Mouse (Mus musculus): Measurements from ENCODE around the gene Cox8a.

Gene Cox8a

DNA sequence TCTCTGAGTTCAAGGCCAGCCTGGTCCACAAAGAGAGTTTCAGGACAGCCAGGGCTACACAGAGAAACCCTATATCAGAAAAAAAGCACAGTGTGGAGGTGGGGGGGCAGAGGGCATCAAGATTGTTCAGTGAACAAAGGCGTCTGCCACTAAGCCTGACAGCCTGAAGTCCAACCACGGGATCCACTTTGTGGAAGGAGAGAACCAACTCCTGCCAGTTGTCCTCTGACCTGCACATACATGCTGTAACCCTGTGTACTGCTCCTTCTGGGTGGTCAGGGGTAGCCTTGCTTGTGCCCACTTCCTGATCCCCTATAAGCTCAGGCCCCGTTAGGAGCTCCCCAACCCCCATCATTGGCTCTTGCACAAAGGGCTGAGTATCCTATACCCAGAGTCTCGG, 32.4 kb downstream of the Cox8a start:
- DNase-seq (ENCODE audit: low spot score in 2 of 2), result no peak

DNA sequence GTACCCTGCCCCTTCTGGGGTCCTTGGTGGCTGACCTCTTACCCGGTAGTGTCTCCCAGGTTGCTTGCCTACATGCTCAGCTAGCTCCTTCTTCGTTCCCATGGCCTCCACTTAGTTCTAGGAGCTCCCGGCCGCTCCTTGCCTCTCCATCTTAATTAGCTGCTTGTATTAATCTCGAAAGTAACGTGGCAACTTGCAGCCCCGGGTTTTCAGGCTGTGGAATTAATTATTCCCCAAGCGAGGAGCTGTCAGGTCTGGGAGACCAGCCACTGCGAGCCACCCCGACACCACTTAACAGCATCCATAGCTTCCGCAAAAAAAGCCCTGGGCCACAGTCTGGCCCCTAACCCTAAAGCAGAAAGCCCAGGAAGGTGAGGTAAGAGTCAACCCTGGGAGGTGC, 34.0 kb downstream of the Cox8a start:
- DNase-seq (ENCODE audit: low spot score in 2 of 2), result no peak

DNA sequence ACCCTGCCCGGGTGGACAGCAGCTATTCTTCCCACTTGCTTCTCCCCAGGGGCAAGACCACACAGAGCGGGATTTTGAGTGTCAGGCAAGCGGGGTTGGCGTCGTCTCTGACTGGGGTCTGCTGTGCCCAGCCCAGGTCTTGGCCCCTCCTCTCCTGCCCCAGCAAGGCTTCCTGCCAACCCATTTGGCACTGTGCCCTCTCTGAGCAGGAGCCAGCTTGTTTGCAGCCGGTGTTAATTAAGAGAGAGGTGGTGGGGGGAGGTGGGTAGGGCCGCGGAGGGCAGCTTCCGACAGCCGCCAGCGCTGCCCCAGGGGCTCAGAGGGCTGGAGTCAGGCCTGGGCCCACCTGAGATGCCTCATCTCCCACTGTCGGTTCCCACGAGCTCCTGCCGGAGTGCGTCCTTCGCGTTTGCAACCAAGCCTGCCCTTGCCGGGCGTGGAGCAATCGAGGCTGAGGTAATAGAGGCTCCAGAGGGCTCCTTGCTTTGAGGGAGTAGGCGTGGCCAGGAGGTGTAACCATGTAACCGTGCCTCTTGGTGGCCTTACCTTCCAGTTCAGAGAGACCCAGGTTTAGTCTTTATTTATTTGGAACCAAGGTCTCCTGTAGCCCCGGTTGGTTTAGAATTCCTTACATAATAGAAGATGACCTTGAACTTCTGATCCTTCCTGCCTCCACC, 35.0 kb downstream of the Cox8a start:
- peak; percentile 97 to 99 for DNase-seq (ENCODE audit: low spot score in 2 of 2)

GRCm38 (mm10) chr19:7181496-7181895, 35.9 kb downstream of the Cox8a start:
- DNase-seq (ENCODE audit: low spot score in 2 of 2), result no peak

GRCm38 (mm10) chr19:7180756-7181405, 36.5 kb downstream of the Cox8a start:
- DNase-seq (ENCODE audit: low spot score in 2 of 2), result peak in 1 of 2 experiments; percentile 40

DNA sequence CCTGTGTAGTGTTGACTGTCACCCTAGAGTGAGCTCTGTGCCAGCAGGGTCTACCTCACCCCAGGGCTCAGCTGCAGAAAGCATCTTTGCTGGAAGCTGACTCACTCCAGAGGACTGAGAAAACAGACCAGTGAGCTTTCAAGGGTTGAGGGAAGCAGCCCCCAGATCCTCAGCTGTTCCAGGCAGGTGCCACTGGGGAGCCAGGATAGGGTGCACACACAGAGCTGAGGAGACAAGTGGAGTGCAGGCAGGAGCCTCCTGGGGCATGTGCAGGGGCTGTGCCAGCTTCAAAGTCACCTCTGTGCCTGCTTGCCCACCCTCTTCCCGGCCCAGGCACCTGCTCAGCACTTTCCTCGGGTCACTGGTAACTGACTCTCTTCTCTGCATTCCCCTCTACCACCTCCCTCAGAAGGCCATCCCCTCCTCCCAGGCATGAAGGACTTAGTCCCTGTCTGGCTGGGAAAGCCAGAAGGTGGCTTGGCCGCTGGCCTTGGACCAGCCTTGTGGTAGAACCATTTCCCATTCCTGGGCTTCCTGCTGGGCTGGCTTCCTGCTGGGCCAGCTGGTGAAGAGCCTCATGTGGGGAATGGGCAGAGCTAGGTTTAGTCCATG, 38.5 kb downstream of the Cox8a start:
- no peak for DNase-seq (ENCODE audit: low spot score in 2 of 2)

DNA sequence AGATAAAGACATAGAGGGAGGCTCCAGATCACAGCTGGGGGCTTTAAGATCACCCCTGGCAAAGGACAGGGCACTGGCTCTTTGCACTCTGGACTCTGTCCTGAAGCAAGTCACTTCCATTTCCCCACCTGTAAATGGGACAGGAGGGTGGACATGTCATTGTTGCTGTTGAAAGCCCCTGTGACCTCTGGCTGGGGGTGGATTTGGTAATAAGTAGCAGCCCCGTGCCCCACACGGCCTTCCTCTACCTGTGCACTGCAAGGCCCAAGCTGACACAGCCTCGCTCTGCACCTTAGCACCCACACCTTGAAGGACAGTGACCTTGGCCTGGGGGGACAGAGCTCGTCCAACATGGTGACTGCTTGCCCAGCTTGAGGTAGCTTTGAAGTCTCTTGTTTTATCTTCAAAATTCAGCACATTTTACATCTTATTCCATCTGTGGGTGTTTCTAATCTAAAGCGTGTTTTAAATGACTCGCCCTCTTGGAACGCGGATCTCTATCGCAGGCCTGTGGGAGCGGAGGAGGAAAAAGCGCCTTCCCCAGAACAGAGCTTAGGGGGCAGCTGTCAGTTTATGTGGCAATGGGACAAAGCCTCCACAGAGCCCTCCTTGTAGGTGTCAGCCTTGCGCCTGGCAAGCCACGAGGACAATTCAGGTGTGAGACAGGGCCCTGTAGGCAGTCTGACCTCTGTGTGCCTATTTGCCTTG, 39.5 kb downstream of the Cox8a start:
- DNase-seq (ENCODE audit: low spot score in 2 of 2), result no peak

DNA sequence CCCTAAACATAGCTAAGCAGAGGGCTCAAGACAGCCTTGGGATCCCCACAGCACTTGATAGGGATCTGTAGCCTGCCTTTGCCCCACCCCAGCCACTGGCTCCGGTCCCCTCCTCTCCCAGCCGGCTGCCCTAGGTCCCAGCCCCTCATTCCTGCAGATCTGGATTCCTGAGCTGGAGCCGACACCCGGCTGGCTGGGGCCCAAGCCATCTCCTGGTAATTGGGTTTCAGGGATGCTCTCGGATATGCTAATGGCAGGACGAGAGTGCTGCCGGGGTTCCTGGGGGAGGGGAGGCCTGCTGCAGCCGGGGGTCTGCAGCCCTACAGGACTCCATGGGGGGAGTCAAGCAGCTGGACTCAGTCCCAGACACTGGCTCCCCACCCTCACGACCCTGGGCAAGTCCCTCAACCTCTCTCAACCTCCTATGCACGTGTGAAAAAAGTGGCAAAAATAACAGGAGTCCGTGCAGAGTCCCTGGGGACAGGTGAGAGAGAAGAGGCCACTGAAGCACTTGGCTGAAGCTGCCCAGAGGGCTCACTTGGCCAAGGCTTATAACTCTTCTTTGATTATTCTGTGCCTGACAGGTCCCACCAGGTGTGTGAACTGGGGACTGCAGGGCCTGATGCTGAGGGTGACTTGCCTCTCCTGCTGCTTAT, 41.2 kb downstream of the Cox8a start:
- DNase-seq (ENCODE audit: low spot score in 2 of 2), result no peak

DNA sequence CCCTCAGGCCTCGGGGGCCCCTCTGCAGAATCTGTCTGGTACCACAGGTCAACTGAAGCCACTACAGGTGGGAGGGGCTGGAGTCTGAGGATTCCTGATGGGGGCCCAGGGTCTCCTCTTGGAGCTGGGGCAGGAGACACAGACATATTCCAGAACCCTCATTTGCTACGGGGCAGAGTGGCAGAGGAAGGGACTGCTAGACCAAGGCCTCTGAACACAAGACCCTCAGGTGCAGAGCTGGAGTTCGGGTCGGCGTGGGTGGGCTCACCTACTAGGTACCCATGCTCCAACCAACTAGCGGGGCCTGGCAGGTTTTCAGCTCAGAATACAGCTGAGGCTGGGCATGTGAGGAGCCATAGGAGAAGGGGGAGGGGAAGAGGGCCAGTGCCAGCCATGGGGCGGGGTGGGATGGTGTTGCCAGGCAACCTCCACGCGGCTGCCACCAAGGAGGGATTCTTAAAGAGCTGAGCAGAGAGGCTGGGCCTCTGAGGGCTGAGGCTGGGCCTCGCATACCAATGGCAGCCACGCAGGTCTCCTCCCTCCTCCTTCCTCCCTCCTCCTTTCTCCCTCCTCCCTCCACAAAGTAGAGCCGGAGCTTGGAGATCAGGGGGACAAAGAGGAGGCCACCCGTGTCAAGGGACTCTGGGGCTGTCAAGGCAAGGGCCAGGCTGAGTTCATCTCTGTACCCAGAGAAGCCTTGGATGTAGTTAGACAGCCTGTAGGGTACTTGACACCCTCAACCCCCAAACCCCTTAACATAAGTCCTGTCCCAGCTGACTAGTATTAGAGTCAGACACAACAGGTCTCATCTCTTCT, 45.2 kb downstream of the Cox8a start:
- DNase-seq (ENCODE audit: low spot score in 2 of 2), result peak in 1 of 2 experiments; percentile 71

DNA sequence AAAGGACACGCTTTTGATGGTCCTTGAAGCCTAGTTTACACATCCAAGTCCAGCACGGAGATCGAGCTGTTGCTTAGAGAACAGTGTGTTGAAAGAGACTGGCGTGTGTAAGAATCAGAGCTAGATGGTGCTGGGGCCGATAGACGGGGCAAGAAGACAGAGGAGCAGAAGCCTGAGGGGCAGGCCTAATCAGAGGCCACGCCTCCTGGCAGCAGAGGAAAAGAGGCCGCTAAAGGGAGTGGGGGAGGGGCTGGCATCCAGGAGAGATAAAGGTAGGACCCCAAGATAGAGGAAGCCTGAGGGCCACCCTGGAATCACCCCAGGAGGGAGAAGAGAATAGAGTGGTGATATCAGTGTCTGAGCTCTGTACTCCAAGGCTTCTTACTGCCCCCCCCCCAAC, 46.0 kb downstream of the Cox8a start:
- no peak for DNase-seq (ENCODE audit: low spot score in 2 of 2)

DNA sequence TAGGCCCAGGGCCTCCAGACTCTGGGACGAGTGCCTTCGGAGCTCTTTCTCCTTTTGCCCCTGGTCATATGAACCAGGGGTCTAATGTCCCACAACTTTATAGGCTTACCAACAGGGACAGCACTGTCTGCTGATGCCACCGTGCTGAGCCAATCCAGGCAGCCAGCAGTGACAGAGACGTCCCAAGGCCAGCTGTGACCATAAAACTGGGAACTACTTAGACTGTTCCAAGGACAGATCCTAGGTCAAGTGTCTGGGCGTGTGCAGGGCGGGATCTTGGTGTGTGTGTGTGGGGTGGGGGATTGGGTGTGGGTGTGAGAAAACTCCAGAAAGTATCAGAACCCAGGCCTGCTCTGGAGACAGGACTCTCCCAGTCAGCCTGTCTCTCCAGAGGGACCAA, 46.5 kb downstream of the Cox8a start:
- no peak for DNase-seq (ENCODE audit: low spot score in 2 of 2)

DNA sequence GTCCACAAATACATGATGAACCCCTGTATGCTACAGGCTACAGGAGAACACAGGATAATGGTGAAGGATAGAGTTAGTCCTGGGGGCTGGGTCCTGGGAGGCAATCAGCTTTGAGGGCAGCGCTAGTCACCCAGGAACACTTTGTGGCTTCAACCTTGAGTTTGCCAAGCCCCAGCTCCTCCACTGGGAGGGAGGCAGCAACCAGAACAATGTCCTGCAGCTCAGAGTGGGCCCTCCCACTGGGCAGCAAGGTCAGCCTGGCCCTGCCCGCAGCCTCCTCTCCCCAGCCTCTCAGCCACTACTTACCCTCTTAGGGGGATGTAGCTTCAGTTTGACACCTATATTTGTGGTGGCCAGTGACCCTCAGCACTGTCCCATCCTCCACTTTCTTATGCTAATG, 49.0 kb downstream of the Cox8a start:
- DNase-seq (ENCODE audit: low spot score in 2 of 2), result no peak

DNA sequence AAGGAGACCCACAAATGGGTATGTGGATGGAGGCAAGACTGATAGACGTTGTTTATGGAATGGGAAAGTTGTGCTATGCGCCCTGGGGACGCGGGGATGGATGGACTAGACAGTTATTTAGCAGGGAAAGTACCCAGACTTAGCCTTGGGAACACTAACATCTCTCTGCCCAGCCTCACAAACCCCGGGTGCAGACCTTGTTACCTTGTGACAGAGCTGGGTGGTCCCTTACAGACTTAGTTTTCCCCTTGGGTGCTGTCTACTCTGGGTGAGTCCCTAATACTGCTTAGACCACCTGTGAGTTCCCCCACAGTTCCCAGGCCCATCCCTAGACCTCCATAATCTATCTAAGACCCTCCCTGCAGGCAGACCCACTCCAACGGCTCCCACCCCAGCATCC, 50.6 kb downstream of the Cox8a start:
- DNase-seq (ENCODE audit: low spot score in 2 of 2), result no peak

- no peak for DNase-seq (ENCODE audit: low spot score in 2 of 2)
Measured at GRCm38 (mm10) chr19:7166200-7166711, 51.2 kb downstream of the Cox8a start.

DNA sequence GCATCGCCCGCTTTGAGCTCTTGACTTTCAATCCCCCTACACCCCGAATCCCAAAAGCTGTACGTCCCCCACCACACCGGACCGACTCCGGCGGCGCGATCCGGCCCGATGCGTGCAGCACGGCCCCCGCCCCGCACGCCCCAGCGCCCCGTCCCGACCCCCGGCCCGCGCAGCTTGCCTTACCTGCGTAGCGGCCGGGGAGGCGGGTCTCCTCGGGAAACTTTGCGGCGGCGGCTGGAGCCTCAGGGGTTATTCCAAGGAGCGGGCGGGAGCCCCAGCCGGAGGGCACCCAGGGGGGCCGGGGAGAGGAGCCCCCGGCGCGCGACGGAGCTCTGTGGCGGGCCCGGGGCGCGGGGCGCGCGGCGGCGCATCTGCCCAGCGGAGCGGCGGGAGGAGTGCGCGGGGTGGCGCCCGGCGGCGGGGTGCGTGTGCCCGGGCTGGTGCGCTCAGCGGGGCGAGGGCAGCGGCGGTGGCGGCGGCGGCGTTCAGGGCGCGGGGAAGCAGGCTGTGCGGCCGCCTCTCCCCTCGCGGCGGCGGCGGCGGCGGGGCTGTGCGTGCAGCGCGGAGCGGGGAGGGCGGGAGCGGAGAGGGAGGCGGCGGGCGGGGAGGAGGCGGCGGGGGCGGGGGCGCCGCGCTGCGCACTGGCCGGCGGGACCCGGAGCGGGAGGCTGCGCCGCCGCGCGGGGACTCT, 51.8 kb downstream of the Cox8a start:
- DNase-seq (ENCODE audit: low spot score in 2 of 2), result no peak
